Mouse (Mus musculus) frontal cortex, postnatal 14 days (tissue): ENCODE results near the gene Lhcgr.

Source experiments
- DNase-seq, 2 experiments: peaks; one replicate each; pipeline ENCODE4 v3.0.0; 2022; ENCODE audit warnings: low spot score in 2 of 2

The Lhcgr gene

DNA sequence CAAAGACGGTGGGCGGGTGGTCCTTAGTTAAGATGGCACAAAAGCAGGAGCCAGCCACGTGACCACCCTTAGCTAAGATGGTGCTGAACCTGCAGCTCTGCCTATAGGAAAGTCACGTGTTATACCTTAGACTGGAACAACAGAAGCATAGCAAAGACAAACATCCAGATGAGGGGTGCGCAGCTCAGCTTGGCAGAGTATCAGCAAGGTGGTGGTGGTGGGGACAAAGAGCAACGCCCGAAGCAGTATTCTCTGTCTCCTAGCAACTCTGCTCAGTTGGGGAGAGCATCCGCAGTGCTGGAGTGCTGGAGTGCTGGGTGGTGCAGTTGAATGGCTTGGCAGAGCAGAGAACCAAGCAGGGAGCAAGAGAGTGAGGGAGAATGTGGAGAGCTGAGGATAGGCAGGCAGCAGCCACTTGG, 85.5 kb downstream of the Lhcgr start:
- no peak for DNase-seq

DNA sequence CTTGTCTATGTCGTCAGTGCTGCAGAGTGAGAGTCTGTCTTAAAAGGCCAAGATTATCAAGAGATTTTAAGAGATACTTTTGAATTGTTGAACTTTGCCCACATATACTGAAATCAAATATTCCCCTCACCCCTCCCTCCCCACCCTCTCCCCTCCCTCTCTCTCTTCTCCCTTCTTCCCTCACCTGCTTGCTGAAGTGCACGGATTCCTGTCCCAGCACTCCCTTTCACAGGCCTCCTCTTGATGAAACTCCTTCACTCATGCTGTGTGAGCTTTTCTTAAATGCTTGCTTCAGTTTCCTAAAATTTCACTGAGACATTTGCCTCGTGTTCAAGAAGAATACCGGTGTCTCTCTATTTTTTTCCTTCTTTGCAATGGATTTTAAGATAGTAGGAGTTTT, 88.7 kb downstream of the Lhcgr start:
- no peak for DNase-seq

DNA sequence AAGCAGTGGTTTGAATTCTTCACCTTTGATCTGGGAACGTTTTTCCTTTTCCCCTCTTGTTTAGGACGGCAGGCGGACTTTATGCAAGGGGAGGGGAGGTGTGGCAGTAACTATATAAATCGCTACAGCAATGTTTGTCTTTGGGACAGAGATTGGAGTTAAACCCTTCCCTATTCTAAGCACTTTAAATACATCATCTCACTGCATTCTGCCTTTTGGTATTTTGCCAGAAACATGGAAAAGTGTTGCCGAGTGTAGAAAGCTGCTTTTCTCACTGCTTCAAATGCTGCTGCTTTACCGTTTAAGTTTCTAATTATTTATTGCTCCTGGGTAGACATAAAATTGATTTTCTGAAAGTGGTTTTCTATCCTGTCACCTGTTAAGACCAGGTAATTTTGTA, 89.4 kb downstream of the Lhcgr start:
- DNase-seq: no peak

DNA sequence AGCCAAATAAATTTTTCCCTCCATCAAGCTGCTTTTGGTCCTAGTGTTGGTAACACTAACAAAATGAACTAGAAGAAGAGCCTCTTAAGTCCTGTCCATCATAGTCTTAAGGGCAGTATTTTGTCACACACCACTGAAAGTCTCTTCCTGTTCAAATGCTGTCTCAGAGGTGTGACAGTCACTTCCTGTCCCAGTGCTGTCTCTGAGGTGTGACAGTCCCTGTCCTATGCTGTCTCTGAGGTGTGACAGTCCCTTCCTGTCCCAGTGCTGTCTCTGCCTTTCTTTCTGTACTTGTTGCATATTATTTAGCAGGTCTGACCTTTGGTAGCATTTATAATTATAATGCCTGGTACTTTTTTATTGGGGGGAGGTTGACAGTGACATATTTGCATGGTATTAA, 90.9 kb downstream of the Lhcgr start:
- no peak for DNase-seq

DNA sequence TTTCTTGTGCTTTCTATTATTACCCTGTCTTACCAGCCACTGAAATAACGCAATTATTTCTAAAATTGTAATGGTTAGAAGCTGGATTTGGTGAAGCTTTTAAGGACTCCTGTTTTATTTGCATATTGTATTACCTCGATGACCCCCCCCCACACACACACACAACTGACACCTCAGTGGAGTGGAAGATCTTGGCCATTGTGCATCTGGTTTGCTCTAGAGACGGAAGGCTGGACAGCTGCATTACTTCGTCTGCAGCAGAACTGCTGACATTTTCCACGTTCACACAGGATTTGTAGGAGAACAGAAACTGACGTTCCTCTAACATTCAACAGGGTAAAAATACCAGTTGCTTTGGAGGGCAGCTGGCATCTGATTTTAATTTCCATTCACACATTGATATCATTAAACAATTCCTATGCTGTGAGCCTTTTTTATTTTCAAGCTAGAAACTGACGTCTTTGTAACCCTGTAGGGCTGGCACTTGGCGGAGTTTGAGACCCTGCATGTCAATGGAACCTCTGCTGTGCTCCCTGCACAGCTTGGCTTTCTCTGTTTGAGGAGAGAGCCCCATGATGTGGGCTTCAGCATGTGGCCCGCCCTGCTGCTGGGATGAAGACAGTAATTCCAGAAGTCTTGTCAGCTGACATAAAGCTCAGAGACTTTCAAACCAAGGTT, 95.0 kb downstream of the Lhcgr start:
- DNase-seq: no peak

DNA sequence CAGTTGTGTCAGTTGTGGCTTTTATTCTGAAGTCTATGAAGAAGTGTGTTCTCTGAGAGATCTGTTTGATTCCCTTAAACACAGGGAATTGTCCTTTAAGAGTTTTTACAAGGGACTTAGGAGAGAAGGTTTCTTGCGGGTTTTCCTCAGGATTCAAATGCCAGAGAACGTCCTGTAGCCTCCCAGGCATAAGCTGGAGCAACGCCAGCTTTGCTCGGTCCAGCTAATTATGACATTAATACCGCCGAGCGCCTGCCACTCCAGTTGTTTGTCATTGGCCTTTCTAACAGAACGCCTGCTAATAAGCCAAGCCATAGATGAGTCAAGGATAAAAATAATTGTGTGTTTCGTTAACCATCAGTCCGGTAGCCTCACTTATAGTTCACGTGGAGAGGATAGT, 103.6 kb downstream of the Lhcgr start:
- no peak for DNase-seq

DNA sequence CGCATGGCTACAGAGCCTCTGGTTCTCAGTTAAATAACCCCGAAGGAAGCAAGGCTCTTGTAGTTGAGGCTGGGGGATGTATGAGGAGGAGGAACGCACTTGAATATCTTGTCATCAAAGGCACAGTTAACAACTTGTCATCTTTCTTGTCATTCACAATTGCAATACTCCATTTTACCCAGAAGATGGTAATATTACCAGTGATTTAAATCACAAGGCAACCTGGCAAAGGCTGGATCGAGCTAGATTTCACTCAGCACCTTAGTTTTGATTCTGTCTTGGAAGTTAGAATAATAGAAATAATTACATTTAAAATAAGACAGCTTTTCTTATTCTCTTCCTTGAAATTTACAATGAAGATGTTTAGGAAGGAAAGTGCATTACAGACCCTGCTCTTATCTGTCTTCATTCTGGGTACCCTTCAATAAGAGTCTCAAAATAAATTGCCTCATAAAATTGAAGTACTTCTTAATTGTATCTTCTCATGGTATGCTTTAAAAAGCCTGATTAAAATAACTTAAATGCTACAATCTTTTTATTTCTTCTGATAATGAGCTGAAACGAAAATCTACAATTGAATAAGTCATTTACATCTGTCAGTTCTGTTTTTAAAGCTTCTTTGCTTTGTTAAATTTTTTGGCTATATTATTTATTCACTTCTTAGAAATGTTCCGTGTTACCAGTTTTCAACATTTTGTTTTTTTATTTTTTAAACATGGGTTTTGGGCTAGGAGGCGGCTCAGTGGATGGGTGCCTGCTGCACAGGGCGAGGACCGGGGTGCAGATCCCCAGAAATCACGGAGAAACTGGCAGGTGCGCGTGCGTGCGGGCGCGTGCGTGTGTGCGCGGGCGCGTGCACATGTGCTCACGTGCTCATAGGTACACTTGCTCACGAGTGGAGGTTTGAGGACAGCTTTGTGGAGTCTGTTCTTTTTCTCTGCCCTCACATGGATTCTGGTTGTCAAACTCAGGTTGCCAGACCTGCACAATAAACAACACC, 116.2 kb downstream of the Lhcgr start:
- DNase-seq: no peak

DNA sequence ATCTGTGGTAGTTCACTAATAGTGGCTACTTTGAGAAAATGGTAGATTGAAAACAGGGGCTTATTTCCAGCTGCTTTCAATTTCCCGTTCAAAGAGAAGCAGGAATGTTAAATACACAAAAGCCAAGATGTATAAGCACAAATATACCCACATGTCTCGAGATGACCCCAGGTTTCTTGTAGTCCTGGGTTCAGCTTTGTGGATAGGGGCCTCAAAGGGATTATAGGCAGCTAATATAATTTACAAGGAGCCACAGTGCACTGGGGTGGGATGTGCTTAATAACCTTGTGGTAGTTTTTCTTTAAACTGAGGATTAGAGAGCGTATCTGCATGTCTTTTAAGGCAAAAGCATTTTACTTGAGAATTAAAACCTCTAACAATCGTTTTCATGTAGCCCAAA, 121.0 kb downstream of the Lhcgr start:
- no peak for DNase-seq

DNA sequence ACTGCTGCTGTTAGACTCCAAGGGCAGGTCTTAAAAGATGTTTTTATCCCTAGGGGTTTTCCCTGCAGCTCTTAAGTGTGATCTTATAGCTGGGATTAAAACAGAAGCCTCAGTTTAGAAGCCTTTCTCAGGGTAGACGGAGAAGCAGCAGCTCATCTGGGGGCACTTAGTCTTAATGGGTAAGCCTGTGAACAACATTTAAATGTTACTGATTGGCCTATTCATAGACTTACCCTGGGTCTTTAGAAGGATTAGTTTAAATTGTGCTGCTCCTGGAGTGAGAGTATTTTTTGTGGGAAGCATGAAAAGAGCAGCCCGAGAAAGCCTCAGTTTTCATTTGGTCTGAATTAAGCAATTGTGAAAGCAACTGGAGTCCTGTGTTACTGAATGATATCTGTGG, 121.9 kb downstream of the Lhcgr start:
- DNase-seq: no peak

DNA sequence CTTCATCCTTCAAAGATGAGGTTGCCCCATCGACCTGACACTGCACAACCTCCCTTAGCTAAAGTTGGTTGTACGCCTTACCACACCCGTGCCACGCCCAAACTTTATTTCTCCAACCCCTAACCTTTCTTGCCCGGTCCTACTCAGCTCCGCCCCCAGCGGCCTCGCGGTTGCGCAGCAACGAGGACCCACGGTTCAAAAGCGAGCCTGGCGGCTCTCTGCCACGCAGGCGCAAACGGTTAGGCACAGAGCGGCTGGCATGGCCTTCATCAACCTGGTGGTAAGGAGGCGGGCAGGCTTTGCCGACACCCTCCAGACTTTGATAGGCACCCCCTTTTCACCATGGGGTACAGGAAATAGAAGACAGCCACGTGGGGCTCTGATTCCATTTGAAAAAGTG, 123.3 kb downstream of the Lhcgr start, which contains the start of gene Gtf2a1l:
Gtf2a1l (plus strand) TSS at position 209 of the 400 bp plus-strand sequence.
- peak; percentile 27 to 32 for DNase-seq
